Mouse (Mus musculus): Measurements from ENCODE around the gene Olfr1378. TPM values are rescaled to one million over a fixed set of nuclear protein-coding genes. Genes with fewer than 3 reads are reported as not detected.

Olfr1378 gene
- polyA plus RNA-seq (2014; fragmentation: Illumina TruSeq; extraction: RNeasy Lipid Tissue Mini Kit (QIAGEN cat#74804); ENCODE audit: low replicate concordance) = not detected

GRCm38 (mm10) chr11:50966230-50966629 is at the start of gene Olfr1378:
TSS of gene Olfr1378 (plus strand) at chr11:50966530.

GRCm38 (mm10) chr11:50931451-50931866 is 34.9 kb upstream of the Olfr1378 start, which contains the start of gene Zfp354b:
TSS of gene Zfp354b (minus strand) at chr11:50931633.

GRCm38 (mm10) chr11:50943506-50943905 is 22.8 kb upstream of the Olfr1378 start, which contains the start of gene 4933414I15Rik:
TSS of gene 4933414I15Rik (minus strand) at chr11:50943765.

GRCm38 (mm10) chr11:50953665-50954064 is 12.7 kb upstream of the Olfr1378 start, which contains the start of gene Prop1:
TSS of gene Prop1 (minus strand) at chr11:50953765.

GRCm38 (mm10) chr11:50981667-50982066 is 15.3 kb downstream of the Olfr1378 start, which contains the start of gene Olfr1377:
TSS of gene Olfr1377 (plus strand) at chr11:50981967.

GRCm38 (mm10) chr11:51003296-51003695 is 37.0 kb downstream of the Olfr1378 start, which contains the start of gene Olfr51:
TSS of gene Olfr51 (plus strand) at chr11:51003596.

GRCm38 (mm10) chr11:51013936-51014335 is 47.6 kb downstream of the Olfr1378 start, which contains the start of gene Olfr54:
TSS of gene Olfr54 (plus strand) at chr11:51014236.

Other genes starting within 250 kb of the Olfr1378 start
- gene Zfp354c, start 138.8 kb upstream of the Olfr1378 start, polyA plus RNA-seq (2014; fragmentation: Illumina TruSeq; extraction: RNeasy Lipid Tissue Mini Kit (QIAGEN cat#74804); ENCODE audit: low replicate concordance) = 3.0 TPM
- 0.22 TPM for gene Zfp879, start 125.0 kb upstream of the Olfr1378 start, polyA plus RNA-seq (2014; fragmentation: Illumina TruSeq; extraction: RNeasy Lipid Tissue Mini Kit (QIAGEN cat#74804); ENCODE audit: low replicate concordance)
- gene Grm6, start 115.8 kb upstream of the Olfr1378 start, polyA plus RNA-seq (2014; fragmentation: Illumina TruSeq; extraction: RNeasy Lipid Tissue Mini Kit (QIAGEN cat#74804); ENCODE audit: low replicate concordance) = not detected
- 0.48 TPM for gene Zfp454, start 78.9 kb upstream of the Olfr1378 start, polyA plus RNA-seq (2014; fragmentation: Illumina TruSeq; extraction: RNeasy Lipid Tissue Mini Kit (QIAGEN cat#74804); ENCODE audit: low replicate concordance)
- gene Zfp2, start 50.4 kb upstream of the Olfr1378 start, polyA plus RNA-seq (2014; fragmentation: Illumina TruSeq; extraction: RNeasy Lipid Tissue Mini Kit (QIAGEN cat#74804); ENCODE audit: low replicate concordance) = 7.6 TPM
- 0.89 TPM for gene Zfp354b, start 34.9 kb upstream of the Olfr1378 start, polyA plus RNA-seq (2014; fragmentation: Illumina TruSeq; extraction: RNeasy Lipid Tissue Mini Kit (QIAGEN cat#74804); ENCODE audit: low replicate concordance)
- not detected for gene 4933414I15Rik, start 22.8 kb upstream of the Olfr1378 start, polyA plus RNA-seq (2014; fragmentation: Illumina TruSeq; extraction: RNeasy Lipid Tissue Mini Kit (QIAGEN cat#74804); ENCODE audit: low replicate concordance)
- not detected for gene Prop1, start 12.8 kb upstream of the Olfr1378 start, polyA plus RNA-seq (2014; fragmentation: Illumina TruSeq; extraction: RNeasy Lipid Tissue Mini Kit (QIAGEN cat#74804); ENCODE audit: low replicate concordance)
- gene Olfr1377, start 15.4 kb downstream of the Olfr1378 start, polyA plus RNA-seq (2014; fragmentation: Illumina TruSeq; extraction: RNeasy Lipid Tissue Mini Kit (QIAGEN cat#74804); ENCODE audit: low replicate concordance) = not detected
- not detected for gene Olfr51, start 37.1 kb downstream of the Olfr1378 start, polyA plus RNA-seq (2014; fragmentation: Illumina TruSeq; extraction: RNeasy Lipid Tissue Mini Kit (QIAGEN cat#74804); ENCODE audit: low replicate concordance)
- gene Olfr54, start 47.7 kb downstream of the Olfr1378 start, polyA plus RNA-seq (2014; fragmentation: Illumina TruSeq; extraction: RNeasy Lipid Tissue Mini Kit (QIAGEN cat#74804); ENCODE audit: low replicate concordance) = not detected
- not detected for gene Olfr1375, start 81.6 kb downstream of the Olfr1378 start, polyA plus RNA-seq (2014; fragmentation: Illumina TruSeq; extraction: RNeasy Lipid Tissue Mini Kit (QIAGEN cat#74804); ENCODE audit: low replicate concordance)
- 14.6 TPM for gene Zfp354a, start 92.7 kb downstream of the Olfr1378 start, polyA plus RNA-seq (2014; fragmentation: Illumina TruSeq; extraction: RNeasy Lipid Tissue Mini Kit (QIAGEN cat#74804); ENCODE audit: low replicate concordance)